Mouse (Mus musculus): ENCODE data around the gene Tjp2.

The Tjp2 gene

DNA sequence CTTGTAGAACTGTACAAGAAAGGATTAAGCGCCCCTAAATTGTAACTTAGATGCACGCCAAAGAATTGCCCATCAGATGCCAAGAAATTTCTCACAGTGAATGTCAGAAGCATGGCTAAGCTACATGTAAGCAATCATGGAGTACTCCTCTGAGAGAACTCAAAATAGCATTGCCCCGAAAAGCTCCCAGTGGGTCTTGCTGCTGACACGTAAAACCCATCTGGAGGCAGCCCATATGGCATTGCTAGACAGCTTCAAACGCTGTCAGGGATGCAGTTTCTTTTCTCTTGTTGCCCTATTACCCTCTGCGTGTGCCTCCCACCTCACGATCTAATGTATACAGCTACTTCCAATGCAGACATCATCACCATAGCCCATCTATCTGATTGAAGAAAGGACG lies 166.0 kb downstream of the Tjp2 start:
- no peak for DNase-seq (ENCODE audit: low spot score)

DNA sequence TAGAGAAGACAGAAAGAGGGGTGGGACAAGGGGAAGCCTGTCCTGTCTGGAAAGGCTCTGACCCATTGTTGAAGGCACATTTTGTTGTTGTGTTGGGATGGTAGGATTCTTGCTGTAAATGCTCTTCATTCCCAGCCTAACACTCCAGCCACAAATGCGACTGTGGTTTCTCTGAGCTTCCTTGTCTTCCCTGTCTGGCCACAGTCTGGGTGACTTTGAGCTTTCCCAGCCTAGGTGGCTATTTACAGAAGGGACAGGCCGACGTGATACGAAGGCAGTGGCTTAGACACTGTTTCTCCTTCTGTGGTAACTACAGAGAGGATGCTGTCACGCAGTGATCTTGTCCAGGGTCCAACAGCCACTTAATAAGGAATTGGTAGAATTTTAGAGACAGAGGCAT lies 166.8 kb downstream of the Tjp2 start:
- no peak for DNase-seq (ENCODE audit: low spot score)

- DNase-seq (ENCODE audit: low spot score), result no peak
These were observed 167.9 kb downstream of the Tjp2 start for GRCm38 (mm10) chr19:24056880-24057279.

GRCm38 (mm10) chr19:24054904-24055303 lies 169.9 kb downstream of the Tjp2 start:
- DNase-seq (ENCODE audit: low spot score), result no peak

- no peak for DNase-seq (ENCODE audit: low spot score)
These were observed 170.6 kb downstream of the Tjp2 start for GRCm38 (mm10) chr19:24054265-24054664.

GRCm38 (mm10) chr19:24050514-24050913 lies 174.3 kb downstream of the Tjp2 start:
- DNase-seq (ENCODE audit: low spot score), result no peak

GRCm38 (mm10) chr19:24049329-24049728 lies 175.5 kb downstream of the Tjp2 start:
- no peak for DNase-seq (ENCODE audit: low spot score)

GRCm38 (mm10) chr19:24046395-24046993 lies 178.3 kb downstream of the Tjp2 start:
- no peak for DNase-seq (ENCODE audit: low spot score)
